In the genomic region with DNA sequence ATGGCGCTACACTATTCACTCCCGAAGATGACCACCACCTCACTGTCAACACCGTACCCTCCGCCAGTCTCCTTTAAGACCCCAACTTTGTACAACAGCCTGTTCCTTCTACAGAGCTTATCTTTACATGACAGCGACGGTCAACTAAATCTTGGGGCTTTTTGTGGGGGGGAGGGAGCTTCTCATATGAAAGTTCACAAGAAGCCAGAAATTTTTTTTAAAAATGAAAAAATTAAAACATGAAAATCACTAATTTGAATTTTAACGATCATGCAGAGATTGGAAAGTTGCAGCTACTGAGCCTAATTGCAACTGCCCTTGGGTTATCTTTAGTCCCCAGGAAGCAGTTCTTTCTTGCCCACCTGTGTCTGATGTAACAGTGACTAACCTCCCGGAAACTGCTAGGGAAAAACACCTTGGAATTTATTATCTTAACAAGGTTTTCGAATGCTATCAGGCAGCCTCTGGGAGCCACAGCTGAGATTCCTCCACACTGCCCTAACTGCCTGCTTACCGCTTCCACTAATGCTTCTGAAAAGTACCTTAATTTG, we compare ENCODE assay signal across 10 mouse cellular contexts. TPM values are rescaled to one million over a fixed set of nuclear protein-coding genes. Genes with fewer than 3 reads are reported as not detected.
DNase-seq lines count a peak whose midpoint lies in the region; ATAC-seq and TF ChIP-seq lines count a peak whose summit lies in the region.
"Had no signal": no experiment of that assay in that cellular context is flagged by ENCODE, and none has a peak within 500 bp of the region (broad histone marks: within the 10 kb centered on the region; RNA-seq: fewer than 3 reads in every experiment).

No protein-coding gene starts in this region.

- H3K9me3 ChIP-seq in forebrain, embryonic 10.5 days: no peaks in the 10 kb centered on the region
- no peaks in the 10 kb centered on the region for H3K9me3 ChIP-seq in forebrain, embryonic 12.5 days
- H3K9me3 ChIP-seq in hindbrain, embryonic 13.5 days: no peaks in the 10 kb centered on the region

- H3K79me2 ChIP-seq in macrophage (ENCODE audit: inconsistent target): peaks cover 54% of the 10 kb centered on the region

- H3K4me1 ChIP-seq in forebrain, embryonic 10.5 days: peaks cover 42% of the 10 kb centered on the region
- peaks cover 13% of the 10 kb centered on the region for H3K4me1 ChIP-seq in forebrain, embryonic 12.5 days
- H3K4me1 ChIP-seq in lung, adult 2 months (ENCODE audit: control insufficient read depth, insufficient read depth, low read length): peaks cover 16% of the 10 kb centered on the region
- peaks cover 22% of the 10 kb centered on the region for H3K4me1 ChIP-seq in hindbrain, embryonic 13.5 days (replicated peaks)

- no peak for ATAC-seq in forebrain, embryonic 12.5 days (ENCODE audit: low FRiP score)
- ATAC-seq in hindbrain, embryonic 13.5 days (ENCODE audit: low FRiP score): no peak

- H3K4me3 ChIP-seq in forebrain, embryonic 10.5 days: peak overlapping the region; percentile 68; the same call in 1 of the 2 replicates
- H3K4me3 ChIP-seq in forebrain, embryonic 12.5 days (replicated peaks): no peak overlapping the region
- peak overlapping the region; percentile 19 for H3K4me3 ChIP-seq in lung, adult 2 months (replicated peaks; ENCODE audit: extremely low read depth, low read depth, low read length)
- H3K4me3 ChIP-seq in hindbrain, embryonic 13.5 days: no peak overlapping the region
- H3K4me3 ChIP-seq in macrophage (ENCODE audit: inconsistent target): peak overlapping the region; percentile 55

- TF ChIP-seq CTCF in lung, adult 2 months (IDR thresholded peaks at IDR 0.05; ENCODE audit: insufficient read depth, low read length): no peak

- no peak for TF ChIP-seq POLR2A in lung, adult 2 months (IDR thresholded peaks at IDR 0.05; ENCODE audit: borderline replicate concordance, extremely low read depth, low read depth, low read length)

- no peak overlapping the region for H3K9ac ChIP-seq in forebrain, embryonic 12.5 days
- H3K9ac ChIP-seq in hindbrain, embryonic 13.5 days: no peak overlapping the region

- H3K27me3 ChIP-seq in forebrain, embryonic 10.5 days (ENCODE audit: poor library complexity, severe bottlenecking): 0 out of 2 replicates have a peak, but pooled peaks cover 9% of the 10 kb centered on the region
- peaks cover 5% of the 10 kb centered on the region for H3K27me3 ChIP-seq in forebrain, embryonic 12.5 days
- peaks cover 31% of the 10 kb centered on the region for H3K27me3 ChIP-seq in hindbrain, embryonic 13.5 days

- H3K36me3 ChIP-seq in forebrain, embryonic 10.5 days (replicated peaks): no peaks in the 10 kb centered on the region
- H3K36me3 ChIP-seq in forebrain, embryonic 12.5 days (replicated peaks): no peaks in the 10 kb centered on the region
- no peaks in the 10 kb centered on the region for H3K36me3 ChIP-seq in hindbrain, embryonic 13.5 days
- no peaks in the 10 kb centered on the region for H3K36me3 ChIP-seq in macrophage (ENCODE audit: inconsistent target)

- DNase-seq in forebrain, embryonic 10.5 days (ENCODE audit: extremely low spot score, low spot score): no peak
- DNase-seq in lung, adult 2 months: no peak
- no peak for DNase-seq in lung, postnatal 4 days
- DNase-seq in ovary, postnatal 36 days (ENCODE audit: low spot score): no peak
- DNase-seq in retina, embryonic 14.5 days (ENCODE audit: low spot score): no peak
- DNase-seq: right cerebral cortex, postnatal 14 days had no signal

- H3K27ac ChIP-seq in forebrain, embryonic 10.5 days: no peak overlapping the region
- no peak overlapping the region for H3K27ac ChIP-seq in forebrain, embryonic 12.5 days
- no peak overlapping the region for H3K27ac ChIP-seq in hindbrain, embryonic 13.5 days
- H3K27ac ChIP-seq in macrophage: peak overlapping the region; percentile 73

- 80% methylated on average over 10 of the region's 10 CpGs for WGBS in forebrain, embryonic 10.5 days
- WGBS in forebrain, embryonic 12.5 days: 83% methylated on average over 10 of the region's 10 CpGs
- WGBS in lung, adult 2 months: 44% methylated on average over 10 of the region's 10 CpGs
- 80% methylated on average over 10 of the region's 10 CpGs for WGBS in hindbrain, embryonic 13.5 days
- WGBS in macrophage (ENCODE audit: missing documents): 9% methylated on average over 10 of the region's 10 CpGs

- no peak overlapping the region for H3K4me2 ChIP-seq in forebrain, embryonic 12.5 days
- H3K4me2 ChIP-seq in hindbrain, embryonic 13.5 days: peak overlapping the region; percentile 91

RNA-seq across cellular contexts. Expression of a gene that starts 1.4 kb away (rescaled TPM):
- polyA plus RNA-seq in forebrain, embryonic 10.5 days (2016; fragmentation: Nextera tagmentation; extraction: Ambion mirVana): 12.3 and 12.7 TPM in 2 replicates
- 10.6 and 11.9 TPM in 2 replicates for polyA plus RNA-seq in forebrain, embryonic 12.5 days (2016; fragmentation: Nextera tagmentation; extraction: Ambion mirVana)
- 53.9 and 71.5 TPM in 2 replicates for polyA plus RNA-seq in lung, adult 2 months (2012; rRNA removed)
- 5.2 and 5.8 TPM in 2 replicates for polyA plus RNA-seq in hindbrain, embryonic 13.5 days (2015; fragmentation: Nextera tagmentation; extraction: Ambion mirVana)
- 10 to 100 TPM; 11.8 to 47.3 (median 22.0) TPM for total RNA-seq in macrophage (2018; cell fraction: chromatin; rRNA removed)
- total RNA-seq in macrophage (2018; cell fraction: cytosol; rRNA removed): 10 to 100 TPM; 25.9 to 76.0 (median 39.0) TPM
- 10 to 100 TPM; 29.7 to 75.1 (median 43.6) TPM for total RNA-seq in macrophage (2018; cell fraction: nucleus; rRNA removed)
- 29.7 to 67.3 TPM (median 35.7 TPM) in 3 replicates for polyA plus RNA-seq in macrophage (2018)

RNA-seq across cellular contexts. Expression of a gene that starts 32.2 kb away (rescaled TPM):
- polyA plus RNA-seq in forebrain, embryonic 10.5 days (2016; fragmentation: Nextera tagmentation; extraction: Ambion mirVana): not detected in 2 replicates
- polyA plus RNA-seq in forebrain, embryonic 12.5 days (2016; fragmentation: Nextera tagmentation; extraction: Ambion mirVana): not detected in 2 replicates
- 0.08 and 0.34 TPM in 2 replicates for polyA plus RNA-seq in lung, adult 2 months (2012; rRNA removed)
- not detected in 2 replicates for polyA plus RNA-seq in hindbrain, embryonic 13.5 days (2015; fragmentation: Nextera tagmentation; extraction: Ambion mirVana)
- not detected for total RNA-seq in macrophage (2018; cell fraction: chromatin; rRNA removed)
- not detected for total RNA-seq in macrophage (2018; cell fraction: cytosol; rRNA removed)
- total RNA-seq in macrophage (2018; cell fraction: nucleus; rRNA removed): not detected
- not detected in 3 replicates for polyA plus RNA-seq in macrophage (2018)
- total RNA-seq: left cerebral cortex, postnatal 14 days had no signal

RNA-seq across cellular contexts. Expression of a gene that starts 44.0 kb away (rescaled TPM):
- polyA plus RNA-seq in forebrain, embryonic 10.5 days (2016; fragmentation: Nextera tagmentation; extraction: Ambion mirVana): 93.1 and 98.9 TPM in 2 replicates
- polyA plus RNA-seq in forebrain, embryonic 12.5 days (2016; fragmentation: Nextera tagmentation; extraction: Ambion mirVana): 106 and 107 TPM in 2 replicates
- polyA plus RNA-seq in lung, adult 2 months (2012; rRNA removed): 16.3 and 21.2 TPM in 2 replicates
- polyA plus RNA-seq in hindbrain, embryonic 13.5 days (2015; fragmentation: Nextera tagmentation; extraction: Ambion mirVana): 130 and 141 TPM in 2 replicates
- 10 to 100 TPM in 23 of 26 experiments, 1 to 10 TPM in 3; 6.2 to 45.4 (median 26.1) TPM for total RNA-seq in macrophage (2018; cell fraction: chromatin; rRNA removed)
- 10 to 100 TPM; 19.9 to 31.3 (median 26.6) TPM for total RNA-seq in macrophage (2018; cell fraction: cytosol; rRNA removed)
- 10 to 100 TPM in 23 of 26 experiments, 1 to 10 TPM in 3; 8.2 to 28.1 (median 16.0) TPM for total RNA-seq in macrophage (2018; cell fraction: nucleus; rRNA removed)
- 26.1 to 37.4 TPM (median 30.3 TPM) in 3 replicates for polyA plus RNA-seq in macrophage (2018)

Comparison
In these comparisons a context has a peak if more than half of its experiments do, and no peak if none do; other contexts are left out.
1. H3K4me3 ChIP-seq: peak in forebrain, embryonic 10.5 days (single experiment), lung, adult 2 months (single experiment) and macrophage (single experiment); none in forebrain, embryonic 12.5 days (single experiment) and hindbrain, embryonic 13.5 days (single experiment).